Mouse (Mus musculus) forebrain, embryonic 11.5 days (tissue): ENCODE measurements around the gene Rsrc1. TPM values are rescaled to one million over a fixed set of nuclear protein-coding genes. Genes with fewer than 3 reads are reported as not detected.

Experiments used
- ATAC-seq: fragments of 200-750 bp; cut with Nextera tagmentation; replicated peaks from 2 replicates; pipeline ENCODE4 v1.8.0; 2017; ENCODE audit warnings: moderate TSS enrichment; ENCODE audit not compliant: low FRiP score
- DNase-seq: peaks from one replicate; pipeline ENCODE4 v3.0.0-alpha.2; 2017; ENCODE audit warnings: low spot score
- H3K27ac ChIP-seq: fragments of 300-500 bp; sonication (generic); 2 replicates; pipeline ENCODE4 v1.5.1; 2014; ENCODE audit warnings: low read depth, low read length
- H3K27me3 ChIP-seq: fragments of 300-500 bp; sonication (generic); 2 replicates; pipeline ENCODE4 v1.6.1; 2014; ENCODE audit warnings: mild to moderate bottlenecking, low read length, mixed read lengths; ENCODE audit not compliant: control insufficient read depth, insufficient read depth
- H3K36me3 ChIP-seq: fragments of 300-500 bp; sonication (generic); 2 replicates; pipeline ENCODE4 v1.6.1; 2014; ENCODE audit warnings: mild to moderate bottlenecking, low read length, moderate library complexity, mixed read lengths; ENCODE audit not compliant: control insufficient read depth, insufficient read depth
- H3K4me1 ChIP-seq: fragments of 300-500 bp; sonication (generic); replicated peaks from 2 replicates; pipeline ENCODE4 v1.6.1; 2014; ENCODE audit warnings: low read length, mixed read lengths; ENCODE audit not compliant: control insufficient read depth, insufficient read depth
- H3K4me2 ChIP-seq: fragments of 300-500 bp; sonication (generic); 2 replicates; pipeline ENCODE4 v1.6.1; 2014; ENCODE audit warnings: low read depth, mild to moderate bottlenecking, low read length, moderate library complexity, mixed read lengths; ENCODE audit not compliant: severe bottlenecking
- H3K4me3 ChIP-seq: fragments of 300-500 bp; sonication (generic); 2 replicates; pipeline ENCODE4 v1.5.1; 2014; ENCODE audit warnings: low read depth, low read length
- H3K9ac ChIP-seq: fragments of 300-500 bp; sonication (generic); 2 replicates; pipeline ENCODE4 v1.6.1; 2014; ENCODE audit warnings: low read length
- H3K9me3 ChIP-seq: fragments of 300-500 bp; sonication (generic); 2 replicates; pipeline ENCODE4 v1.6.1; 2016; ENCODE audit warnings: low read length, mixed read lengths; ENCODE audit not compliant: control insufficient read depth
- WGBS: fragments of 180-500 bp; shearing (Covaris S2); extraction: QIAGEN DNeasy Blood & Tissue Kit; methylation state at CpG from one replicate; pipeline ENCODE4 v1.1.7; 2014; 5-methylcytosine and 5-hydroxymethylcytosine counted together
- polyA plus RNA-seq: library from polyadenylated mRNA; unstranded; fragments of >200 nt; fragmentation: Nextera tagmentation; extraction: Ambion mirVana; gene quantifications from 2 replicates; pipeline ENCODE4 v1.2.1, GENCODE M21; 2014

Rsrc1 gene
- polyA plus RNA-seq, 1 experiment from 2014 or later, result 44.6 TPM

DNA sequence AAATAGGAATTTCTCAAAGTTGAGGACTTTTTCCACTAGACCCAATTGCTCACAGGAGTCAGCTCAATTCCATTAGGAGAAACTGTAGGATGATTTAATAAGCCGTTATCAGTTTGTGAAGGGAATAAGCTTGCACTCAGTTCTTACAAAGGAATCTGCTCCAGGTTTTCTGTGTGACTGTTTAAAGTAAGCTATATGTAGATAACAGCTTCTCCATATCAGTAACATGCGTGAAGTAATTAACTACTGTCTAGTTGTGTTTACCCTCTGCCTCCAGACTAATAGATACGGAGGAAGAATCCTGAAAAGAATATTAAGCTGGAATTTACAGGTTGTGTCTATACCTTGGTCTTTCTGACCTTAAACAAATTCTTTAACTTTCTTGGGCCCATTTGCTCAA lies 299.1 kb downstream of the Rsrc1 start:
- Histone ChIP-seq H3K4me2 (no peak overlapping the region), H3K9me3 (no peaks in the 10 kb centered on the region), H3K4me3 (no peak overlapping the region), H3K27ac (no peak overlapping the region), H3K36me3 (no peaks in the 10 kb centered on the region), H3K4me1 (no peaks in the 10 kb centered on the region), H3K27me3 (no peaks in the 10 kb centered on the region), H3K9ac (no peak overlapping the region)
- 87% methylated on average over 3 of the region's 3 CpGs for WGBS
- DNase-seq, result no peak
- no peak for ATAC-seq

DNA sequence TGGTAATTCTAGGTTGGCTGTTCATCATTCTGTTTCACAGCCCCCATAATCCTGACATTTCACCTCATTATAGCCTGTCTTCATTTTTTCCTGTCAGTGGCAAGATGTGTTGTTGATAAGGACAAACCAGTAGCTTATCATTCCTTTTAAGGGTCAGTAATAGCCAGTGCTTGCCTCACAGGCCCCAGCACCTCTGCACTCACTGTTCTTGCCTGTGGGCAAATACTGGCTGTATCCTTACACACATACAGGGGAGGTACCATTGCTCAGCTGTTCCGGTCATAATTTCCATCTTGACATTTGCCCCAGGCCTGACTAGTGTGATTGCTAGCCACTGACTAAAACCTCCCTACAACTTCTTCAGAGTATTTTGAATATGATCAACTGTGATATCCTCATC lies 302.8 kb downstream of the Rsrc1 start:
- no peak overlapping the region for H3K9ac ChIP-seq
- no peaks in the 10 kb centered on the region for H3K27me3 ChIP-seq
- DNase-seq (no peak), ATAC-seq (no peak)
- no peaks in the 10 kb centered on the region for H3K9me3 ChIP-seq
- H3K36me3 ChIP-seq, result no peaks in the 10 kb centered on the region
- no peak overlapping the region for H3K27ac ChIP-seq
- 97% methylated on average over 1 of the region's 1 CpGs for WGBS
- H3K4me3 ChIP-seq, result no peak overlapping the region
- H3K4me1 ChIP-seq, result no peaks in the 10 kb centered on the region
- H3K4me2 ChIP-seq, result no peak overlapping the region

DNA sequence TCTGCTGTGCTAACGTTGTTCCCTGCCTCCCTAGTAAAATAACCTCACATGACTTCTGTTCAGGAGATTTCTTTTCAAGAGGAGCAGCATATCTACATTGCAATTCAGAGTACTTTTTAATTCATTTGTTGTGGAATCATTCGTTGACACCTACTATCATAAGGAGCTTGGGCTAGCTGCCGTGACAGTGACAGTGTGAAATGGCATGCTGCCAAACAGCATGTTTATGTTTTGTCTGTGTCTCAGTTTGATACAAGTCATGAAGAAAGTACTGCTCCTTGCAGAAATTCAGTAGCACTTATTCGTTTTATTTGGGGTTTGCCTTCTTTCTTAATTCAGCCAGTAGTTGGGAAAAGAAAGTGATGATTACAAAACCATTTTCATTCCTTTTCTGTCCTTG lies 303.7 kb downstream of the Rsrc1 start:
- no peak overlapping the region for H3K4me3 ChIP-seq
- 81% methylated on average over 4 of the region's 4 CpGs for WGBS
- H3K4me2 ChIP-seq, result no peak overlapping the region
- H3K36me3 ChIP-seq, result no peaks in the 10 kb centered on the region
- H3K27me3 ChIP-seq, result no peaks in the 10 kb centered on the region
- ATAC-seq (no peak), DNase-seq (no peak)
- no peaks in the 10 kb centered on the region for H3K9me3 ChIP-seq
- no peak overlapping the region for H3K9ac ChIP-seq
- H3K27ac ChIP-seq, result no peak overlapping the region
- H3K4me1 ChIP-seq, result no peaks in the 10 kb centered on the region

DNA sequence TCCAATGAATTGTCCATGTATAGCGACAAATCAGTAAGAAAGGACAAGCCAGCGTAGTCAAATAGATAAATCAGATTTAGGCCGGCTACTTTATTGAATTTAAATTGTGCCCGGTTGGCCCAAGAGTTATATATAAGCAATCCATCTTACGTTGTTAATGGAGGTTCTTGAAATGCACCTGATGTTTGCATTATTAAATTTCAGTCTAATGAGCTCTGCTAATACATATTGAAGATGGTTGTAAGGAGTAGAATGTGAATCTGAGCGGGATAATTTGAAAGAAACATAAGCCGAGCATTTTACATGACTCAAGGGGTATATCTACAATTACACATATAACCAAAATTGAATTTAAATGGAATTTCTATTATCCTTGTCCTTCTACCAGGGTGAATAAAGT lies 307.5 kb downstream of the Rsrc1 start:
- ATAC-seq (no peak), DNase-seq (no peak)
- no peak overlapping the region for H3K4me2 ChIP-seq
- no peaks in the 10 kb centered on the region for H3K4me1 ChIP-seq
- H3K9me3 ChIP-seq, result no peaks in the 10 kb centered on the region
- no peak overlapping the region for H3K27ac ChIP-seq
- H3K9ac ChIP-seq, result no peak overlapping the region
- no peaks in the 10 kb centered on the region for H3K27me3 ChIP-seq
- 92% methylated on average over 7 of the region's 7 CpGs for WGBS
- H3K36me3 ChIP-seq, result no peaks in the 10 kb centered on the region
- no peak overlapping the region for H3K4me3 ChIP-seq

DNA sequence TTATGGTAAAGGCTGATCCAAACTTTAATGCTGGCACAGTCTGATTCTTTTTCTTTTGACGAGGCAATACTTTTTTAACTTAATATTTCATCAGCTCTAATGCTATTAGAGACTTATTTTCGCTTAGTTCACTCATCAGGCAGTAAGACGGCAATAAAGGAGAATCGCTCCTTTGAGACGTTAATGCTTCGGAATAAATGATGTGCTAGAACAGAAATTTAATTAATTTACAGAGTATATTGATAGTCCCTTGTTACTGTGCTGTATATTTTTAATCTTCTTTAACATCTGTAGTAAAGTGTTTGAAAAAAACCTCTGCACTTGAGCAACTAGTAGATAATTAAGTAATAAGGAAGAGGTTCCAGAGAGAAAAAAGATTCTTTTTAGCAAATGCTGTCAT lies 308.3 kb downstream of the Rsrc1 start:
- Histone ChIP-seq H3K27me3 (no peaks in the 10 kb centered on the region), H3K4me1 (no peaks in the 10 kb centered on the region), H3K36me3 (no peaks in the 10 kb centered on the region), H3K9ac (no peak overlapping the region), H3K4me2 (no peak overlapping the region), H3K27ac (no peak overlapping the region), H3K9me3 (no peaks in the 10 kb centered on the region), H3K4me3 (no peak overlapping the region)
- WGBS, result 88% methylated on average over 6 of the region's 6 CpGs
- DNase-seq (no peak), ATAC-seq (no peak)

DNA sequence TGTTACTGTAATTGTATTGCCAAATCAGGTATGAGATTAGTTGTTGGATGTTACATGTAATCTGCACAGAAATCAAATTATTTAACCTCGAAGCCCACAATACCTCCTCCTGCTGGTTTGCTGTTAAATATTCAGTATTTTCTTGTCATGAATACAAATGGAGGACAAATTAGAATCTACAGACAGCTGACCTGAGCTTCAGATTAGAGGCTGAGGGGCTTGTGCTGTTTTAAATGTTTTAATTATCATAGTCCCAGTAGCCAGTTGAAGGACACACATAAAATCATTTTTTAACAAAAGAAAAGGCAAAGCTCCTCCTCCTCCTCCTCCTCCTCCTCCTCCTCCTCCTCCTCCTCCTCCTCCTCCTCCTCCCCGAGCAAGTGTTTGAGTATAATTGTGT lies 327.5 kb downstream of the Rsrc1 start:
- Histone ChIP-seq H3K9me3 (no peaks in the 10 kb centered on the region), H3K36me3 (no peaks in the 10 kb centered on the region), H3K4me1 (no peaks in the 10 kb centered on the region), H3K4me2 (no peak overlapping the region), H3K27me3 (no peaks in the 10 kb centered on the region), H3K4me3 (no peak overlapping the region), H3K9ac (no peak overlapping the region), H3K27ac (no peak overlapping the region)
- DNase-seq (no peak), ATAC-seq (no peak)
- 58% methylated on average over 1 of the region's 2 CpGs for WGBS

DNA sequence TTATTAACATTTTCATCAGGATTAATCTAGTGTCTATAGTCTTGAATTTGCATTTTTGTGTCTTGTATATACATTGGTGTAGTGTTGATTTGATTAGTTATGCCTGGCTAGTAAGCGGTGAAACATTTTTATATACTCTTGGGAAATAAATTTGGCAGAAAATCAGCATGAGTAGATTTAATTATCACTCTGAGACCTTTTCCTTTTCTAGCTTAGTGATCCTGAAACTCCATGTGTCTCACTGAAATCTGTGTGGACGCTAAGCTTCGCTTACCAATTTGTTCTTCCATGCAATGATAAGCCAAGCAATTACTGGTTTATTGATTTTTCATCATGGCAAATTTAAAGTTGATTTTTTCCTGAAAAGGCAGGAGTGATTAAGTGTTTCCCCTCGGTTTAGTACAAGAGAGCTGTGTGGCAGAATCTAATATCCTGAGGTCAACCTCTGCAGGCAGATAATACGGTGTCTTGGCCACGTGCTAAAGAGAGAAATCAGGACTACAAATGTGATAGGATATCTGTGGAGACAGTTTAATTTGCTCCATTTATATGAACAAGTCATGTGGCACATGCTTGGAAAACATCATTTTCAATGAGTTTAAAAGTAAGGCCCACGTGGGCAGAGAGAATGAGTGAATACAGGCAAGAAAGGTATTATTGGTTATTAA lies 328.6 kb downstream of the Rsrc1 start:
- Histone ChIP-seq H3K4me1 (no peaks in the 10 kb centered on the region), H3K36me3 (no peaks in the 10 kb centered on the region), H3K27ac (no peak overlapping the region), H3K9me3 (no peaks in the 10 kb centered on the region), H3K4me3 (no peak overlapping the region), H3K27me3 (no peaks in the 10 kb centered on the region), H3K9ac (no peak overlapping the region), H3K4me2 (no peak overlapping the region)
- no peak for DNase-seq
- no peak for ATAC-seq
- WGBS, result 58% methylated on average over 7 of the region's 7 CpGs

DNA sequence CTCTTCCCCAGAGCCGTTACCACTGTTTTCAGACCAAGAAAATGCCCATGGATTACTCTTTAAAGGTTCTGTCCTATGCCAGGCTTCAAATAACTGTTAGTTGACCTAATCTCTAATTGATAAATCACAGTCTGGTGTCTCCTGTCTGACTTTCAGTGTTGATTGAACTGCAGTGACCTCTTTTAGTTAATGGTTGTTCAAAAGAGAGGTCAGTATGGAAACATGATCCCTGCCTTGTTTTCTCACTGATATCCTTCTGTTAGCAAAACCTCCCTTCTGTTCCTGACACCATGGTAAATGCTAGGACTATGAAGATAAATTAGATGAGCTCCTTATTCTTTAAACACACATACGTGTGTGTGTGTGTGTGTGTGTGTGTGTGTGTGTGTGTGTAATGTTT lies 330.2 kb downstream of the Rsrc1 start:
- no peaks in the 10 kb centered on the region for H3K9me3 ChIP-seq
- no peak for DNase-seq
- no peak overlapping the region for H3K9ac ChIP-seq
- ATAC-seq, result no peak
- no peaks in the 10 kb centered on the region for H3K36me3 ChIP-seq
- no peaks in the 10 kb centered on the region for H3K4me1 ChIP-seq
- H3K4me3 ChIP-seq, result no peak overlapping the region
- H3K27me3 ChIP-seq, result no peaks in the 10 kb centered on the region
- H3K4me2 ChIP-seq, result no peak overlapping the region
- no peak overlapping the region for H3K27ac ChIP-seq
- WGBS, result 66% methylated on average over 2 of the region's 2 CpGs

DNA sequence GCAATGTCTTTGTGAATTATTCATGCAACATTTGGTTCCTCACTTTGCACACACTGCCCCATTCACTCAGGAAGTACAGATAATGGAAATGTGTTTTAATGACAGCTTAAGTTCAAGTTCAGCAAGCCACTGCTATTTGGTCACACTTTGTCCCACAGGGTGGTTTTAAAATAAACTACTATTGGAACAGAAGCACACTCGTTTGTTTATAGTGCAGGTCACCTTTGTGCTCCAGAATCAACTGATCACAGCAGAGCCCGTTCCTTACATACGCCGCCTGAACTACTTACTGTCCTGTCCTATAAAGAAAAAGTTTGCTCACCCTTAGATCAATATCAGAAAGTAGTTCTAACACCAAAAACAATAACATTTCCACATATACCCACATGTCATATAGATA lies 341.2 kb downstream of the Rsrc1 start:
- H3K4me2 ChIP-seq, result no peak overlapping the region
- DNase-seq (no peak), ATAC-seq (no peak)
- no peaks in the 10 kb centered on the region for H3K4me1 ChIP-seq
- no peaks in the 10 kb centered on the region for H3K36me3 ChIP-seq
- no peaks in the 10 kb centered on the region for H3K9me3 ChIP-seq
- H3K27me3 ChIP-seq, result no peaks in the 10 kb centered on the region
- H3K4me3 ChIP-seq, result no peak overlapping the region
- H3K27ac ChIP-seq, result no peak overlapping the region
- 85% methylated on average over 4 of the region's 4 CpGs for WGBS
- H3K9ac ChIP-seq, result no peak overlapping the region
